Mouse (Mus musculus) midbrain, postnatal 0 days (tissue): ENCODE data around the gene Psmc5. TPM values are rescaled to one million over a fixed set of nuclear protein-coding genes. Genes with fewer than 3 reads are reported as not detected.

Source experiments
- ATAC-seq: fragments of 200-750 bp; cut with Nextera tagmentation; 2 replicates; pipeline ENCODE4 v1.8.0; 2017; ENCODE audit warnings: moderate number of reproducible peaks, mild to moderate bottlenecking, moderate TSS enrichment, moderate library complexity; ENCODE audit not compliant: low FRiP score
- DNase-seq: peaks from one replicate; pipeline ENCODE4 v3.0.0-alpha.2; 2015; ENCODE audit warnings: low spot score
- H3K27ac ChIP-seq: fragments of 300-500 bp; sonication (generic); 2 replicates; pipeline ENCODE4 v1.5.1; 2014; ENCODE audit warnings: low read depth, mild to moderate bottlenecking, low read length, mixed read lengths
- H3K27me3 ChIP-seq: fragments of 300-500 bp; sonication (generic); 2 replicates; pipeline ENCODE4 v1.6.1; 2014; ENCODE audit warnings: low read length, control low read depth, mixed read lengths; ENCODE audit not compliant: insufficient read depth
- H3K36me3 ChIP-seq: fragments of 300-500 bp; sonication (generic); 2 replicates; pipeline ENCODE4 v1.6.1; 2014; ENCODE audit warnings: low read length, control low read depth, mixed read lengths; ENCODE audit not compliant: insufficient read depth
- H3K4me1 ChIP-seq: fragments of 300-500 bp; sonication (generic); 2 replicates; pipeline ENCODE4 v1.6.1; 2014; ENCODE audit warnings: mild to moderate bottlenecking, control low read depth, antibody characterized with exemption, low read length, mixed read lengths; ENCODE audit not compliant: insufficient read depth
- H3K4me2 ChIP-seq: fragments of 300-500 bp; sonication (generic); 2 replicates; pipeline ENCODE4 v1.6.1; 2014; ENCODE audit warnings: low read depth, mild to moderate bottlenecking, low read length, mixed read lengths; ENCODE audit not compliant: poor library complexity, severe bottlenecking
- H3K4me3 ChIP-seq: fragments of 300-500 bp; sonication (generic); 2 replicates; pipeline ENCODE4 v1.5.1; 2014; ENCODE audit warnings: low read depth, mild to moderate bottlenecking, low read length, moderate library complexity
- H3K9ac ChIP-seq: fragments of 300-500 bp; sonication (generic); replicated peaks from 2 replicates; pipeline ENCODE4 v1.6.1; 2014; ENCODE audit warnings: mild to moderate bottlenecking, low read length, moderate library complexity, mixed read lengths; ENCODE audit not compliant: poor library complexity, severe bottlenecking
- H3K9me3 ChIP-seq: fragments of 300-500 bp; sonication (generic); 2 replicates; pipeline ENCODE4 v1.6.1; 2016; ENCODE audit warnings: low read length, control low read depth
- CTCF ChIP-seq: IDR thresholded peaks from 2 replicates; pipeline ENCODE4 v1.5.1; 2016; ENCODE audit warnings: antibody characterized with exemption, mild to moderate bottlenecking
- WGBS: fragments of 180-500 bp; shearing (Covaris S2); extraction: QIAGEN DNeasy Blood & Tissue Kit; methylation state at CpG from one replicate; pipeline ENCODE4 v1.1.7; 2014; 5-methylcytosine and 5-hydroxymethylcytosine counted together
- polyA plus RNA-seq: library from polyadenylated mRNA; unstranded; fragments of >200 nt; fragmentation: Nextera tagmentation; extraction: Ambion mirVana; gene quantifications from 2 replicates; pipeline ENCODE4 v1.2.1, GENCODE M21; 2015
- total RNA-seq: library from RNA; depleted of rRNA; stranded (reverse); fragments of >200 nt; gene quantifications from 2 replicates; pipeline ENCODE4 v1.2.3, GENCODE M21; 2014

Gene Psmc5
- total and polyA plus RNA-seq, 2 experiments from 2014 or later: 76.1 to 280 TPM

DNA sequence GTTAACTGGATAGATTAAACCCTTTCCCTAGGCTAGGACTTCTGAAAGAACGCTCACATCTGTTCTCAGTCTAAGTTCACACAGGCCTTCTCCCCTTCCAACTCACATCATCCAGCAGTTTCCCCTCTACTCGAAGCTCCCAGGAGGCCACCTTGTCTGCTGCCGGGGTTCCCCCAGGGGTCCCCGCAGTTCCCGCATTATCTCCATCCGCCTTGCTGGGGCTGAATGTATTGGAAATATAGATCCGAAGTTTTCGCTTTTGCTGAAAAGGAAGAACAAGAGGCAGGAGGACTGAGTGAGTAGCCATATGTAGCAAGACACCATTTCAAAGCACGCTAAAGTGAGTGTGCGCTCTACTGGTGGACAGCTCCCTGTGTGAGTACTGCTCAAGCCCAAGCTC lies 10.5 kb downstream of the Psmc5 start:
- Histone ChIP-seq H3K9ac (no peak overlapping the region), H3K4me1 (peaks cover 7% of the 10 kb centered on the region), H3K27ac (no peak overlapping the region), H3K4me3 (no peak overlapping the region), H3K4me2 (no peak overlapping the region), H3K9me3 (no peaks in the 10 kb centered on the region), H3K27me3 (no peaks in the 10 kb centered on the region), H3K36me3 (peaks cover 53% of the 10 kb centered on the region)
- no peak for ATAC-seq
- no peak for DNase-seq
- WGBS: 94% methylated on average over 10 of the region's 10 CpGs
- TF ChIP-seq CTCF: no peak

DNA sequence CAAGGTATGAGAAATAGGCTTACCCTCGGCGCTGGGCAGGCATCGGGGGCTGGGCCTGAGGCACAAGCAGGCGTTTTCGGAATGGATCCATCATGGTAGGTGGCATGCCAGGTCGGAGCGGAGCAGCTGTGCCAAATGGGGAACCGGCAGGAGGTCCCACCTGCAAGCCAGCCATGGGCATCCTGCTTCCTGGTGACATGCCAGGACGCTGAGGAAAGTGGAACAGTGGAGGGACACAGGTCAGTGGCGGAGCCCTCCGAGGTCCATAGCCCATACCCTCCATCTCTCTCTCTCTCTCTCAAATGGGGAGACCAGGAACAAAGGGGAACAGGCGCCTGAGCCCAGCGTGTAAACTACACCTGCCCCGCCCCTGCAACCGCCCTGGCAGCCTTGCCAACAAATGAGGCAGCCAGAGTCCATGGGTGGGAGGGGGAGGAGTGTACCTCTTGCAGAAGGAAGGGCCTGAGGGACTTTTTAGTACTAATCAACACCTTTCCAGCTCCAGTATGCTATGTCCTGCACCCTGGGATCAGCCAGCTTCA lies 11.4 kb downstream of the Psmc5 start:
- no peak overlapping the region for H3K27ac ChIP-seq
- peak; percentile 49 for DNase-seq
- H3K4me2 ChIP-seq: no peak overlapping the region
- H3K9ac ChIP-seq: no peak overlapping the region
- 79% methylated on average over 15 of the region's 15 CpGs for WGBS
- no peak for ATAC-seq
- no peaks in the 10 kb centered on the region for H3K9me3 ChIP-seq
- H3K4me1 ChIP-seq: peaks cover 12% of the 10 kb centered on the region
- H3K4me3 ChIP-seq: no peak overlapping the region
- H3K36me3 ChIP-seq: peaks cover 43% of the 10 kb centered on the region
- H3K27me3 ChIP-seq: no peaks in the 10 kb centered on the region
- TF ChIP-seq CTCF: no peak

GRCm38 (mm10) chr11:106267871-106268270 lies 11.9 kb downstream of the Psmc5 start:
- peaks cover 38% of the 10 kb centered on the region for H3K36me3 ChIP-seq
- ATAC-seq: no peak
- no peak for TF ChIP-seq CTCF
- no peaks in the 10 kb centered on the region for H3K9me3 ChIP-seq
- peaks cover 12% of the 10 kb centered on the region for H3K4me1 ChIP-seq
- peak; percentile 5 for DNase-seq
- no peak overlapping the region for H3K4me2 ChIP-seq
- H3K27me3 ChIP-seq: no peaks in the 10 kb centered on the region
- no peak overlapping the region for H3K9ac ChIP-seq
- 71% methylated on average over 5 of the region's 5 CpGs for whole genome bisulfite sequencing
- H3K4me3 ChIP-seq: no peak overlapping the region
- H3K27ac ChIP-seq: no peak overlapping the region

GRCm38 (mm10) chr11:106268326-106269059 lies 12.5 kb downstream of the Psmc5 start:
- WGBS: 62% methylated on average over 8 of the region's 8 CpGs
- Histone ChIP-seq H3K9me3 (no peaks in the 10 kb centered on the region), H3K9ac (no peak overlapping the region), H3K27ac (peak overlapping the region; percentile 38; the same call in 1 of the 2 replicates), H3K4me3 (no peak overlapping the region), H3K36me3 (peaks cover 33% of the 10 kb centered on the region), H3K27me3 (no peaks in the 10 kb centered on the region), H3K4me1 (peaks cover 12% of the 10 kb centered on the region), H3K4me2 (no peak overlapping the region)
- DNase-seq (peak; percentile 55), ATAC-seq (no peak)
- TF ChIP-seq CTCF: no peak

DNA sequence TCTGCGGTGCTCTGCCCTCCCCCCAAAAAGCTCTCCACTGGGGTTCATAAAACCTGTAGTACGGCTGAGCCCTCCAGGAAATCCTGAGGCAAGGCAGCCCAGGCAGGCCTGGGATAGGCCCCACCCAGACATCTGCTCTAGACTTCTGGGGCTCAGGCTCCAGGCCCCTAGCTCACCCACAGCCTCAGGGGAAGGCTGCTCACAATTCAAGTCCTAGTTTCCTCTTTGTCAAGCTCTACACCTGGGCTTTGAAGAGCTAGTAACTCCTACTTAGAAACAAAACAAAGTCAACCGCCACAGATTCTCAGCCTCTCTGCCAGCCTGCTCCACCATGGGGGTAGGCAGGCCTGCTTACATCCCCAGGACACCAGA lies 13.1 kb downstream of the Psmc5 start:
- DNase-seq: peak; percentile 32
- no peak for TF ChIP-seq CTCF
- peak overlapping the region; percentile 38; the same call in 1 of the 2 replicates for H3K27ac ChIP-seq
- no peaks in the 10 kb centered on the region for H3K9me3 ChIP-seq
- H3K4me3 ChIP-seq: no peak overlapping the region
- 41% methylated on average over 3 of the region's 3 CpGs for WGBS
- no peak overlapping the region for H3K4me2 ChIP-seq
- no peak for ATAC-seq
- no peak overlapping the region for H3K9ac ChIP-seq
- peaks cover 27% of the 10 kb centered on the region for H3K36me3 ChIP-seq
- peaks cover 12% of the 10 kb centered on the region for H3K4me1 ChIP-seq
- H3K27me3 ChIP-seq: no peaks in the 10 kb centered on the region

DNA sequence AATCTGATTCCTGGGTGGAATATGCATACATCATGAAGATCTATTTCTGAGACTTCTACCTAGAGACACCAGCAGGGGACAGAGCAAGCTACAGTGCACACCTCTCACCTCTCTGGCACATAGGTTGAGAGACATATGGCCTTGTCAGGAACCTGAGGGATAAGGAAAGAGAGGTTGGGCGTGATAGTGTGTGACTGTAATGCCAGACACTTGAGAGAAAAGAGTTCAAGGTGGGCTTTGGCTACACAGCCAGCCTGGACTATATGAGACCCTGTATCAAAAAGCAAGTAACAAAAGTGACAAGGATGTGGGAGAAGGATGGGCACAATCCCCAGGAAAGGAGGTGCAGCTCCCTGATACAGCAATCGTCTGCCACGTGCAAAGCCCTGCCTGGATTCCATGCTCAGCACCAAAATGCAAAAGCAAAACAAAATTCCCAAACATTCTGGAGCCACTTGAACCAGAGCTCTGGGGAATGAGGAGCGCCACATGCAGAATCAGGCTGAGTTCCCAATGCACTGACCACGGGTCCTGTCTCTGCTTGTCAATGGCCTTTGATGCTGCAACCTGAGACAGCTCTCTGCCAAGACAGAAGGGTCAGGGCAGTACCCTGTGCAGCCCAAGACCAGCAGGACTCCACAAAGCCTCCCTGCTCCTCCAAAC lies 15.3 kb downstream of the Psmc5 start:
- ATAC-seq (no peak), DNase-seq (no peak)
- no peak; the same call in 1 of the 2 replicates for TF ChIP-seq CTCF
- peaks cover 15% of the 10 kb centered on the region for H3K4me1 ChIP-seq
- no peaks in the 10 kb centered on the region for H3K27me3 ChIP-seq
- H3K27ac ChIP-seq: no peak overlapping the region
- H3K36me3 ChIP-seq: peaks cover 8% of the 10 kb centered on the region
- no peaks in the 10 kb centered on the region for H3K9me3 ChIP-seq
- WGBS: 43% methylated on average over 5 of the region's 5 CpGs
- peak overlapping the region; percentile 87 for H3K4me2 ChIP-seq
- peak overlapping the region; percentile 92; the same call in 1 of the 2 replicates for H3K9ac ChIP-seq
- peak overlapping the region; percentile 94 for H3K4me3 ChIP-seq
